Mouse (Mus musculus) testis, adult 2 months (tissue): ENCODE measurements at regions not wholly inside any gene's neighbourhood (a gene's known extent, or its start where the extent isn't known, plus 50 kb on each side); places are given as distances from the start of the nearest gene placed in this dataset.

Experiments
- CTCF ChIP-seq: fragments of 200-500 bp; IDR thresholded peaks from 2 replicates; pipeline ENCODE4 v1.5.1; 2012; ENCODE audit warnings: low read depth, mild to moderate bottlenecking, inconsistent platforms, low read length, moderate library complexity; ENCODE audit not compliant: control insufficient read depth, insufficient read depth, insufficient replicate concordance
- POLR2A ChIP-seq: fragments of 200-500 bp; IDR thresholded peaks from 2 replicates; pipeline ENCODE4 v1.6.1; 2012; ENCODE audit warnings: low read depth, mild to moderate bottlenecking, inconsistent platforms, low read length, moderate library complexity; ENCODE audit not compliant: control insufficient read depth

DNA sequence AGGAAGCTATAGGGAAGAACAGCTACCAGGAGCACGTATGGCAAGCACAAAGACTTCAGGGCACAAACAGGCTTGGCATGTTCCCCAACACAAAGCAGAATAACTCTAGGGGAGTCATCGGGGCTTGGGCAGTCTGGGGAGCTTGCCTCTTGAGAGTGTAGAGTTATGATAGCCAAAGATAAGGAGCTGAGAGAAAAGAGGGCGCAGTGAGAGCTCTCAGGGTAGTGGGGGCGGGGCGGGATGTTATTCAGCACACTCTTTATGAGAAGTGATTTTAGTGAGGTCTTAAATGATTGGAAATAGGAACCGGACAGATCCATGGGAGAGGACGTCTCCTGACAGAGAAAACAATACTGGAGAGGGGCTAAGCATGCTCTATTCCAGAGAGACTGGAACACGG is 466.4 kb upstream of the Smim15 start:
- no peak for TF ChIP-seq CTCF
- no peak for TF ChIP-seq POLR2A
